Comparison of ENCODE assay signal across 9 mouse cellular contexts in genomic region chr12:54654741-54655140, GRCm38 (mm10). TPM values are rescaled to one million over a fixed set of nuclear protein-coding genes. Genes with fewer than 3 reads are reported as not detected.
DNase-seq lines count a peak whose midpoint lies in the region; ATAC-seq and TF ChIP-seq lines count a peak whose summit lies in the region.
"Had no signal": no experiment of that assay in that cellular context is flagged by ENCODE, and none has a peak within 500 bp of the region (broad histone marks: within the 10 kb centered on the region; RNA-seq: fewer than 3 reads in every experiment).

No protein-coding gene starts in this region.

- no peak overlapping the region for H3K27ac ChIP-seq in layer of hippocampus, adult 2 months
- no peak overlapping the region for H3K27ac ChIP-seq in forebrain, embryonic 10.5 days
- no peak overlapping the region for H3K27ac ChIP-seq in limb, embryonic 12.5 days

- no peak for TF ChIP-seq CTCF in layer of hippocampus, adult 2 months (conservative IDR thresholded peaks at IDR 0.05)

- peak overlapping the region; percentile 82; the same call in 1 of the 2 replicates for H3K4me3 ChIP-seq in layer of hippocampus, adult 2 months
- peak overlapping the region; percentile 73 for H3K4me3 ChIP-seq in forebrain, embryonic 10.5 days
- H3K4me3 ChIP-seq in limb, embryonic 12.5 days (replicated peaks) = peak overlapping the region; percentile 65

- H3K4me2 ChIP-seq in limb, embryonic 12.5 days = peak overlapping the region; percentile 70

- H3K4me1 ChIP-seq in forebrain, embryonic 10.5 days = peaks cover 35% of the 10 kb centered on the region
- peaks cover 20% of the 10 kb centered on the region for H3K4me1 ChIP-seq in limb, embryonic 12.5 days (replicated peaks)

- no peak overlapping the region for H3K9ac ChIP-seq in limb, embryonic 12.5 days (replicated peaks)

- 93% methylated on average over 1 of the region's 1 CpGs for WGBS in forebrain, embryonic 10.5 days
- 83% methylated on average over 1 of the region's 1 CpGs for WGBS in limb, embryonic 12.5 days

- peaks cover 6% of the 10 kb centered on the region; the same call in 1 of the 2 replicates for H3K27me3 ChIP-seq in forebrain, embryonic 10.5 days (ENCODE audit: poor library complexity, severe bottlenecking)
- no peaks in the 10 kb centered on the region for H3K27me3 ChIP-seq in limb, embryonic 12.5 days

- no peak for DNase-seq in layer of hippocampus, adult 2 months (ENCODE audit: low spot score in 2 of 2)
- DNase-seq in layer of hippocampus, postnatal 14 days (ENCODE audit: low spot score in 2 of 2) = no peak
- DNase-seq in forebrain, embryonic 10.5 days (ENCODE audit: extremely low spot score, low spot score) = no peak
- peak; percentile 64 for DNase-seq in retina, postnatal 1 day
- DNase-seq in MN1 (ENCODE audit: low spot score) = no peak
- no peak for DNase-seq in right cerebral cortex, postnatal 14 days
- DNase-seq in layer of hippocampus, adult 11-12 months (ENCODE audit: low spot score) = no peak
- DNase-seq: left cerebral cortex, postnatal 4 days had no signal

- H3K9me3 ChIP-seq in forebrain, embryonic 10.5 days = no peaks in the 10 kb centered on the region
- no peaks in the 10 kb centered on the region for H3K9me3 ChIP-seq in limb, embryonic 12.5 days

- ATAC-seq in limb, embryonic 12.5 days (ENCODE audit: insufficient number of reproducible peaks, insufficient read depth, low FRiP score, low TSS enrichment, low read depth) = no peak

- H3K36me3 ChIP-seq in forebrain, embryonic 10.5 days (replicated peaks) = peaks cover 17% of the 10 kb centered on the region
- peaks cover 9% of the 10 kb centered on the region for H3K36me3 ChIP-seq in limb, embryonic 12.5 days

RNA-seq across cellular contexts. Expression of gene Sptssa, which starts 1.6 kb away (rescaled TPM):
- total RNA-seq in layer of hippocampus, adult 2 months (2021) = 10 to 100 TPM; 21.9 to 25.1 TPM
- total RNA-seq in layer of hippocampus, postnatal 14 days (2021) = 10 to 100 TPM; 30.9 to 35.2 TPM
- polyA plus RNA-seq in forebrain, embryonic 10.5 days (2016; fragmentation: Nextera tagmentation; extraction: Ambion mirVana) = 163 and 165 TPM in 2 replicates
- polyA plus RNA-seq in limb, embryonic 12.5 days (2016; fragmentation: Nextera tagmentation; extraction: Ambion mirVana) = 200 and 201 TPM in 2 replicates

RNA-seq across cellular contexts. Expression of gene Eapp, which starts 41.0 kb away (rescaled TPM):
- 10 to 100 TPM; 37.2 to 45.9 TPM for total RNA-seq in layer of hippocampus, adult 2 months (2021)
- total RNA-seq in layer of hippocampus, postnatal 14 days (2021) = 10 to 100 TPM; 39.2 to 40.1 TPM
- polyA plus RNA-seq in forebrain, embryonic 10.5 days (2016; fragmentation: Nextera tagmentation; extraction: Ambion mirVana) = 69.7 and 74.0 TPM in 2 replicates
- 63.0 and 73.3 TPM in 2 replicates for polyA plus RNA-seq in limb, embryonic 12.5 days (2016; fragmentation: Nextera tagmentation; extraction: Ambion mirVana)
